Mouse (Mus musculus) embryo, embryonic 11.5 days (tissue): ENCODE measurements around the gene Bahd1.

ENCODE experiments used
- DNase-seq: peaks from one replicate; pipeline ENCODE4 v3.0.0-alpha.2; 2012; ENCODE audit warnings: low read depth, low spot score

Bahd1 gene

DNA sequence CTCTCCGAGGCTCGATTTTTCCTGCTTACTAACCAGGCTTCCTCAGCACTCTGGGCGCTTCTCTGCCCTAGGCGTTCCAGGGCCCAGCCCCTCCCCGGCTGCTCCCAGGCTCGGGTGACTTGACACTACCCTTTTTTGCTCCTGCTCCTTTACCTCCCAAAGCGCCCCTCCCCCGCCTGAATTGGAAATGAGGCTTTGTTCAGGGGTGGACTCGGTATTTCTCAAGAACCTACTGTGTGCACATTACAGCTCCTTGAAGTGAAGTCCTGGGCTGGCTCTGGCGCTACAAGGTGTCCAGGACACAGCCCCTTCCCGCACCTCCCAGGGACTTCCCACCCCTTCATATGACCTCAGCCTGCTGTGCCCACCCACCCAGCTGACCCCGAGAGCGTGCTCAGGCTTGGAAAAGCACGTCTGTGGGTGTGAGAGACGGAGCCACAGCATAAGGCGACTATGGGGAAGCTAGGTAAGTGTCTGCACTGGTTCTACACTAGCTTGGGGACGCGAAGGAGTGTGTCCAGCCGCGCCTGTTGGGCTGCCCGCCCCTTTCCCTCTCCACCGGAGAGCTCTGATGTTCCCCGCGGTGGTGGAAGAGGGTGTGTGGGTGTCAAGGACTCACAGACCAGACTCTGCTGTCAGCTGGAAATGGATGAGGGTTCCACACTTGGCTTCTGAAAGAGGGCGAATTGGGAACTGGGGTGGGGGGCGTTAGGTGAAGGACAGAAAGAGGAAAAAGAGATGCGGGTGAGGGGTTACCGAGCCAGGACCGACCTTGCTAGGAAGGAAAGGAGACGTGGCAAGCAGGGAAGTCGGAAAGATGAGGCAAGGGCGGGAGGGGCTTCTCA is at the start of gene Bahd1:
Gene Bahd1, plus strand, starts transcription at position 397 of the 845 bp plus-strand sequence.
- no peak for DNase-seq

- no peak for DNase-seq
Observed at GRCm38 (mm10) chr2:118851756-118852155, 48.4 kb upstream of the Bahd1 start.

DNA sequence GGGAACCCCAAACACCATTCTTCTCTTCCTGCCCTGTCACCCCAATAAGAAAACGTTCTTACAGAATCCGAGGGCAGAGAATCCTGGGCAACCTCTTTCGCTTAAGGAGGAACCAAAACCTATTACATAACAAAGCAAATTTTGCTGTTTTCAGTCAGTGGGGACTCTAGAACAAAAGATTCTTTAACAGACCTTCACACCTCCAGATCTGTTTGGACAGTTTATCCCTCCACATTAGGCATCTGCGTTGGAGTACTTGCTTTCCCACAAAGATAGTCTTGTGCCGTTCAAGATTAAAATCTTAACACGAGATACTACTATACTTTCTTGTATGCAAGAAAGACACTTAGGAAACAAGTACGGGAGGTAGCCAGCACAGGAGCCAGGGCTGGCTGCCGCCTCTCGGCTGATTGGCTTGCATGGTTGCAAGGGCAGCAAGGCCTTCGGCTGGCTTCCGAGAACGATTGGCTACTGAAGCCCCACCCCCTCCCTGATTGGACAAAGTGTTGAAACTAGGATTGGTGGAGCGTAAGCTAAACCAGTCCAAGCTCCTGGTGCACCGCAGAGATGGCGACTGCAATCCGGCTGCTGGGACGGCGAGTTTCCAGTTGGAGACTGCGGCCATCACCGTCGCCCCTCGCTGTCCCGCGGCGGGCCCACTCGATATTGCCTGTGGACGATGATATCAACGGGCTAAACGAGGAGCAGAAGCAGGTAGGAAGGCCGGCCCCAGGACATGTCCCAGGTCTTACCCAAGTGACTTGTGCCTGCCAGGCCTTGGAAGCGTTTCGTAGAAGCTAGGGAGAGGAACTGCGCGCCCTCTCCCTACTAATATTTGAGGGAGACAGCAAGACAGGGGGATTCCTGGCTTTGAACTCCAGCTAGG is 38.5 kb upstream of the Bahd1 start, which contains the start of gene Ivd:
Gene Ivd, plus strand, starts transcription at position 501 of the 886 bp plus-strand sequence.
- DNase-seq, result peak; percentile 89

- no peak for DNase-seq
Observed at GRCm38 (mm10) chr2:118862340-118862675, 37.9 kb upstream of the Bahd1 start.

- no peak for DNase-seq
Observed at GRCm38 (mm10) chr2:118870601-118871000, 29.6 kb upstream of the Bahd1 start.

- no peak for DNase-seq
Observed at GRCm38 (mm10) chr2:118871032-118871431, 29.1 kb upstream of the Bahd1 start.

DNA sequence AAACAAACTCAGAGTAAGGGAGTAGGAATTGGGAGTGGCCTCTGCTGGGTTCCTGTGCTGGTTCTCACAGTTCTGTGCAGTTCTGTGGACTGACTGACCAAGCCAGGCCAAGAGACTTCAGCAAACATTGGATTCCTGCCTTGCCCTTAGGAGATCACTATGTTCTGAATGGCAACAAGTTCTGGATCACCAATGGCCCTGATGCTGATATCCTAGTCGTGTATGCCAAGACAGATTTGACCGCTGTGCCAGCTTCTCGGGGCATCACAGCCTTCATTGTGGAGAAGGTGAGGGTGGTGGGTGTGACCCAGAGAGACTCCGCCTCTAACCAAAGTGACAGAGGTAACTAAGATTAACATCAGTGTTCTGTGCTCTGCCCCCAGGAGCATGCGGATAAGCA is 27.2 kb upstream of the Bahd1 start:
- DNase-seq, result no peak

GRCm38 (mm10) chr2:118873890-118874430 is 26.2 kb upstream of the Bahd1 start:
- DNase-seq, result no peak

GRCm38 (mm10) chr2:118875316-118875715 is 24.9 kb upstream of the Bahd1 start:
- DNase-seq, result no peak

- no peak for DNase-seq
Observed at GRCm38 (mm10) chr2:118876453-118876852, 23.7 kb upstream of the Bahd1 start.

GRCm38 (mm10) chr2:118881019-118881418 is 19.2 kb upstream of the Bahd1 start:
- DNase-seq, result no peak

DNA sequence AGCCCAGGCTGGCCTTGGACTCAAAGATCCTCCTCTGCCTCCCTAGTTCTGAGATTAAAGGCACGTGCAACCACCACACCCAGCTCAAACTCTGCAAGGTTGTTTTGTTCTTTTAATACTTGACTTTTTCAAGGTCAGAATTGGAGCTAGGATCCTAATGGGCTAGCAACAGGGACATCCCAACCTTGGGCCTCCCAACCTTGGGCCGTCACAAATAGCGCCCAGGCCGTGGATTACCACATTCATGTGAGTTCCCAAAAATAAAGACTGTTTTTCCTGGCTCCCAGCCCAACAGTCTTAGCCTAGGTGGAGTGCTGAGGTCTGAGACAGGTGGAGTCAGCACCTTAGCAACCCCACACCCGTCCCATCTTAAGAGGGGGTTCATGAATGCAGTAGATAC is 18.2 kb upstream of the Bahd1 start:
- DNase-seq, result no peak

DNA sequence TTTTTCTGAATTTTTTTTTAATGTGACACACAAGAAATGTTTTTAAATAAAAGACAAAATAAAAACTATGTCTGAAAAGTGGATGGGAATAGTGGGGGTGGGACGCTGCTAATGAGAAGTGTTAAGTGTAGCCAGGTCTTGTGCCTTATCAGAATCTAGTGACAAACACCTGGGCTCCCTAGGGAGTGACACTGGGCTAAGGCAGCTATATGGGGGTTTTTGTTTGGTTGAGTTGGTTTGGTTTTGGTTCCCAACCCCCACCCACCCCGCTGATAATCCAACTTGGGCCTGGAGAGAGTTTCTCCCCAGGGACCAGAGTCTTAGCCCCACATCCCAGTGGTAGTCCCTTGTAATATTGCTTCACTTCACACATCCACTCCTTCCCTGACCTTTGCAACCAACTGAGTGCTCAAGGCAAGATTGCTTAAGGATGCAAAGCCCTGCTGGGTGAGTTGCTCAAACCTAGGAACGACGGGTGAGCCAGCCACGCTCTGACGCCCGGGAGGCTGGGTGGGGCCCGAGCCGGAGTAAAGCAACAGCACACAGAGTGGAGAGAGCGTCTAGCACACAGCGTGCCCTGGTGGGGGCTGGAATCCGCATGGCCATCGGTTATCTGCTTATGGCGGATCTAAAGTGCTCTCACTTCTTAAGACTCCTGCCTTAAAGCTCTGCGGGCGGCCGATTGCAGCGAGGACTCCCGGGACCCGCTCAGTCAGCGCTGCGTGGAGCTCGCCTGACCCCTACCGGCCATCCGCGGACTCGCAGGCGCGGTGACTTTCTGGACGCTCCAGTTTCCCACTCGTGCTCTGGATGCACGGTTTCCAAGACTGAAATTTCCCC is 17.1 kb upstream of the Bahd1 start:
- peak; percentile 61 for DNase-seq

DNA sequence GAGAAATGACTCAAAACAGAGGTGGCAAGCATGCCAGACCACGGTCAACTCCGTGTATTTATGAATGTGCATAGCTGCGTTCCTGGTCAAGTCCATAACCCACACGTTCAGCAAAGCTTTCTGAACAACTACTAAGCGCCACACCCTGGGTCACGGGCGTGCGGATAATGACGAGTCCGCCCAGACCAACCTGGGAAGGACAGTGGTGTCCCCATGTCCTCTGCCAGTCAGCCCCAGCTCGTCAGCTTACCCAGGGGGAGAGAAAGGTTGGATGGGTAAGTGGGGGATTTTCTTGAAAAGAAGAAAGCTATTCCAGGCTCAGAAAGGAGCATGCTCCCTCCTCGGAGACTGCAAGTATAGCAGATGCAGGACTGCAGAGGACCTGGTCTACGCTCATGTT is 12.7 kb upstream of the Bahd1 start:
- no peak for DNase-seq

GRCm38 (mm10) chr2:118887845-118888548 is 12.2 kb upstream of the Bahd1 start:
- no peak for DNase-seq

- no peak for DNase-seq
Observed at GRCm38 (mm10) chr2:118891173-118891572, 9.0 kb upstream of the Bahd1 start.

DNA sequence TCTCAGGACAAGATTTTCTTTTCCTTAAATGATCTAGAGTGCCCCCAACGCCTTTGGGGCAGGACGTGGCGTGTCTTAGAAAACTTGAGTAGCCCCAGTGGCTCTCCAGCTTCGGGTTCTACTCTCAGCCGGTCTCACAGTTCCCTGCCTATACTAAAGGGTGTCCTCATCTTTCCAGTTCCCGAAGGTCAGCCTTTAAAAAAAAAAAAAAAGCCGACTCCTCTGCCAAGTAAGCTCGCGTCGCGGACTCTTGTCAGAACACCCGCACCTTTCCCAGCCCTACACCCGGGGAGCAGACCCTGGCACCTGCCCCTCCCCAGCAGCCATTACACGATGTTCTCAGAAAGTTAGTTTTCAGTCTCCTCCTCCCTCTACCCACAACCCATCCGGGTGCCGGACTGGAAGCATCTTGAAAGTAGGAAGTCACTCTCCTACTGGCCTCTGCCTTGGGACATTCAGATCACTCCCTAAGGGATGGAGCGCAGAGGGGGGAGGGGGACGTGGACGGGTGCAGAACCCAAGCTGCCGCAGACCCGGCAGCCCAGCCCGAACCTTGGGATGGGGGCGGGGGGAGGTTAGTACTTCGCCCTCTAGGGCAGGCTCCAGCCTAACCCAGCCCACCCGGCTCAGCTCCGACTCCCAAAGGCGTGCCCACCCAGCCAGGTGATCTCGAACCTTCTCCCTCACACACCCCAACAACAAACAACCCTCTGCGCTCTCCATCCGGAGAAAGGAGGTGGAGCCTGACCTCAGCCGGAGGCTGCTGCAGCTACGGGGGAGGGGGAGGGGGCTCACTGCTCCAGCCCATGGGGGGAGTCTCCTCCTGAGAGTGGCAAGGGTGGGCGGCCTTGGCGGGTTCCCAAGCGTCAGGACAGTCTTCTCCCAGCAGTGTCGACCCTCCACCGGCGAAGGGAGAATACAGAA is 3.9 kb upstream of the Bahd1 start:
- no peak for DNase-seq

DNA sequence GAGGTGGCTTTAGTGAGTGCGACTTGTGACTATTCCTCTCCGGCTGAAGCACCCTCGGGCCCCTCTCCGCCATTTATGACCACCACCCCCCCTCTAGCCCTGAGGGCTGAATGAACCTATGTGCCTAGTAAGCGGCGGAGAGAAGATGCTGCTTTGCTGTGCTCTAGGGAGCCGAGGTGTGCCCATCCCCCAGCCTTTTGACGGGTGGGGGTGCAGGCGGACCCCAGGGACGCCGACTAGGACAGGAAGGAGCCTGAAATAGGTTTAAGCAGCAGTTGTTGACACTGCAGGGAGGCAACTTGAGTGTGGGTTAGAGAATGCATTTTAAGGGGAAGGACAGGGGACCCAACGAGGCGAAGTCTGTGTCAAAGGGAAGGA is 3.3 kb upstream of the Bahd1 start:
- no peak for DNase-seq

DNA sequence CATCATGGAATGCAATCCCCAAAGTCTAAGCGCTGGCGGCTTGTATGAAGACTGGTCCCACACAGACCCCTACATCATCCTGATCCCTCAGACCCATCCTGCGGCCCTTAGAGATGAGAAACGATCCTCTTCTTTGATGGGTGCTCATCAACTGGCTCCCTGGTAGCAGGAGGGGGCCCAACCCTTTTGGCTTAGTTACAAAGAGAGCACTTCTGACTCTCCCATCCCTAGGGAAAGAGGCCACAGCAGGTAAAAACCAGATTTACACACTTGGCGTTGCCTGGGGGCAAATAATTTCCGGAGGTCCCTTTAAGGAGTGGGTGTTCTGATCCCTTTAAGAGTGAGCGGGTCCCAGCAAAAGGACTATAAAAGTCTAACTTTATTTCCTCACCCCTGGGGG is 2.8 kb upstream of the Bahd1 start:
- DNase-seq, result no peak

GRCm38 (mm10) chr2:118897808-118898207 is 2.4 kb upstream of the Bahd1 start:
- DNase-seq, result no peak
